Mouse (Mus musculus): Measurements from ENCODE around the gene Epb42. TPM values are rescaled to one million over a fixed set of nuclear protein-coding genes. Genes with fewer than 3 reads are reported as not detected.
"Not testable (repeated sequence)": the region's sequence is repeated elsewhere in the genome, so short reads cannot be mapped to it uniquely, and the experiment has no call there.

Epb42 gene
- polyA plus RNA-seq, 1 experiment from 2014 or later: 0.32 TPM

DNA sequence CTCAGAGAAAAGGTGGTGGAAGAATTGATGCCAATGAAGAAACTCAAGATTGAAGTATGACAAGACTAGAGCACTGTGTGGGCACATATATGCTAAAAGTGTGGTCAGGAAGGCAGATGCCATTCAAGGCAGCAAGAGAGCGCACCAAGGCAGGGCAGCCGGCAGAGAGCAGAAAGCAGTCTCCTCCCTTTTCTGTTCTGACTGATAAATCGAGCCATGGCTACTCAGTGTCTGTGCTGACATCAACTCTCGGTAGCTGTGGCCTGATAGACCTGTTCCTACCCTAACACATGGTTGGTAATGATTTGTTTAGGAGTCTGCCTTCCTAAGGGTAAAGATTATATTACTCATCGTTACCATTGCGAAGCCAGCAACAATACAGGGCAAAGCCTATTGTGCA lies 19.0 kb upstream of the Epb42 start:
- Histone ChIP-seq H3K4me1 (ENCODE audit: control insufficient read depth, insufficient read depth, low read length) (no peaks in the 10 kb centered on the region), H3K27ac (replicated peaks; ENCODE audit: low read depth, low read length) (no peak overlapping the region), H3K9me3 (ENCODE audit: control insufficient read depth, low read length) (no peaks in the 10 kb centered on the region), H3K4me2 (ENCODE audit: low read length) (no peak overlapping the region), H3K36me3 (ENCODE audit: control insufficient read depth, insufficient read depth, low read length) (no peaks in the 10 kb centered on the region), H3K4me3 (replicated peaks; ENCODE audit: low read depth, low read length) (no peak overlapping the region), H3K9ac (replicated peaks; ENCODE audit: low read length) (no peak overlapping the region), H3K27me3 (ENCODE audit: control insufficient read depth, insufficient read depth, low read length) (no peaks in the 10 kb centered on the region)
- no peak for DNase-seq
- WGBS: 91% methylated on average over 6 of the region's 6 CpGs
- no peak for ATAC-seq (ENCODE audit: low FRiP score, low TSS enrichment)

DNA sequence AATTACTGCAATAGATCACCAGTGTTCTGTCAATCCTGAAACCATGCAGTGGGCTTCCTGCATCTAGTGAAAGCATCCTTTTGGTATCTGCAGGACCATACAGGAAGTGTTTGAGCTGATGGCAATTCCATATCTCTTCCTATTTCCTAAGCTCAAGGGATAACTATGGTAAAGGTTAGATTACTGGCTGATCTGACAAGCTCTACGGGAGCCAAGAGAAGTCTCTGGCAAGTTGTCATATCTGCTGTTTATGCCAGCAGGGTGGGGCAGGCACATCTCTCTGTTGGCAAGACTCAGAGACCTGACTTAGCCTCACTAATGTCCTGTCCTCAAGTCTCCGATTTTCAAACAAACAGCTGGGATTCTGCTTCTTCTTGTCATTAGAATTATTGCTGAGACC lies 17.2 kb upstream of the Epb42 start:
- Histone ChIP-seq H3K4me3 (replicated peaks; ENCODE audit: low read depth, low read length) (no peak overlapping the region), H3K9ac (replicated peaks; ENCODE audit: low read length) (no peak overlapping the region), H3K27me3 (ENCODE audit: control insufficient read depth, insufficient read depth, low read length) (no peaks in the 10 kb centered on the region), H3K4me1 (ENCODE audit: control insufficient read depth, insufficient read depth, low read length) (no peaks in the 10 kb centered on the region), H3K36me3 (ENCODE audit: control insufficient read depth, insufficient read depth, low read length) (no peaks in the 10 kb centered on the region), H3K4me2 (ENCODE audit: low read length) (no peak overlapping the region), H3K27ac (replicated peaks; ENCODE audit: low read depth, low read length) (no peak overlapping the region), H3K9me3 (ENCODE audit: control insufficient read depth, low read length) (no peaks in the 10 kb centered on the region)
- WGBS: 79% methylated on average over 2 of the region's 2 CpGs
- no peak for ATAC-seq (ENCODE audit: low FRiP score, low TSS enrichment)
- DNase-seq: no peak

DNA sequence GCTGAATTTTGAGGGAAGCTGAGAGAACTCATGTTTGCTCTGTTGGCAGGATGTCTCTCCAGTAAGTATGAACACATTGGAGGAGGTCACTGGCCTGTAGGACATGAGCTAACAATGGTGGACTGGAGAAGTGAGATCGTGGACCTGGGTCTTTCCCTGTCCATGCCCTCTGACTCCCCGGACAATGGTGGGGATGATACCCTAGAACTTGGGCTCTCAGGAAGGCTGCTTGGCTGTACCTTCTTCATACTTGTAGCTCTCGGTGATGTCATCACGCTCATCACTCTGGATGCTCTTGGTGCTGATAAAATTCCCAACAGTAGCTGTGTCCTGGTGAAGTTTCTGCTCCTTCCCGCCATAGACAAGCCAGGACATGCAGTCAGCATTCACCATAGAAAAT lies 15.3 kb upstream of the Epb42 start:
- H3K27me3 ChIP-seq (ENCODE audit: control insufficient read depth, insufficient read depth, low read length): no peaks in the 10 kb centered on the region
- ATAC-seq (ENCODE audit: low FRiP score, low TSS enrichment): no peak
- DNase-seq: no peak
- 90% methylated on average over 5 of the region's 5 CpGs for WGBS
- no peaks in the 10 kb centered on the region for H3K4me1 ChIP-seq (ENCODE audit: control insufficient read depth, insufficient read depth, low read length)
- no peaks in the 10 kb centered on the region for H3K9me3 ChIP-seq (ENCODE audit: control insufficient read depth, low read length)
- no peaks in the 10 kb centered on the region for H3K36me3 ChIP-seq (ENCODE audit: control insufficient read depth, insufficient read depth, low read length)
- no peak overlapping the region for H3K4me3 ChIP-seq (replicated peaks; ENCODE audit: low read depth, low read length)
- no peak overlapping the region for H3K27ac ChIP-seq (replicated peaks; ENCODE audit: low read depth, low read length)
- no peak overlapping the region for H3K4me2 ChIP-seq (ENCODE audit: low read length)
- no peak overlapping the region for H3K9ac ChIP-seq (replicated peaks; ENCODE audit: low read length)

DNA sequence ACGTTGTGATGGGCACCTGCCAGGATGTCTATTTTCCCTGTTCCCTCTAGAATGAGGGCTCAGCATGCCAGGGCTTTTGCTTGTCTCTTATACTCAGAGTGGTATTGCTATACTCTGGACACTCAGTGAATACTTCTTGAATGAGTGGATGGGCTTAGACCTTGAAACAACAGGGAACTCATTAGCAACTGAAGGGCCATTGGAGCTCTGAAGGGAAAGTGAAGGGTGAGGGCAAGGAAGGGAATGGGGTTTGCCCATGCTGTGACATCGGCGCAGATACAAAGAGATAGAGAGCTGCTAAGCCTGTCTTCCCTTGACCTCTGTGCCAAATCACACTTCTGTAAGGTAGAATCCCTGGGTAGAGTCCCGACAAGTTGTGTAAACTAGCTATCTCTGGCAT lies 8.8 kb upstream of the Epb42 start:
- ATAC-seq (ENCODE audit: low FRiP score, low TSS enrichment): no peak
- Histone ChIP-seq H3K27ac (replicated peaks; ENCODE audit: low read depth, low read length) (no peak overlapping the region), H3K36me3 (ENCODE audit: control insufficient read depth, insufficient read depth, low read length) (no peaks in the 10 kb centered on the region), H3K9me3 (ENCODE audit: control insufficient read depth, low read length) (no peaks in the 10 kb centered on the region), H3K4me1 (ENCODE audit: control insufficient read depth, insufficient read depth, low read length) (no peaks in the 10 kb centered on the region), H3K9ac (replicated peaks; ENCODE audit: low read length) (no peak overlapping the region), H3K4me3 (replicated peaks; ENCODE audit: low read depth, low read length) (no peak overlapping the region), H3K27me3 (ENCODE audit: control insufficient read depth, insufficient read depth, low read length) (no peaks in the 10 kb centered on the region), H3K4me2 (ENCODE audit: low read length) (no peak overlapping the region)
- DNase-seq: no peak
- WGBS: 79% methylated on average over 4 of the region's 4 CpGs

DNA sequence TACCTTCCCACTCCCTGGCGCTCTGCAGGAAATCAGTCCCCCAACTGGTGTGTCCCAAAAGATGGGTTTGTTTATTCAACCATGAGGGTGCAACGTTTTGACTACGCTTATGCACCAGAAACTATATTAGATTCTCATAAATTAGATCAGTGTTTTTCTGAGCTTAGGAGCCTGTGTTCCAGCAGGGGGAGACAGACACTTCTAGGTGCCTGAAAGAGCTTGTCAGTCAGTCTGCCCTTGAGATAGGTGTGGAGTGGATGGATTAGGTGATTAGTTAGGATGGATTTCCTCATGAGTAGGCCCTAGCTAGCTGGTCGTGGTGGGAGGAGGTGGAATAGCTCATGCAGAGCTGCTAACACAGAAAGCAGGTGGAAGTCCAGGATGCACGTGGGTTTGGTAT lies 4.2 kb upstream of the Epb42 start:
- no peak overlapping the region for H3K27ac ChIP-seq (replicated peaks; ENCODE audit: low read depth, low read length)
- ATAC-seq (ENCODE audit: low FRiP score, low TSS enrichment) (no peak), DNase-seq (peak; percentile 65)
- no peaks in the 10 kb centered on the region for H3K9me3 ChIP-seq (ENCODE audit: control insufficient read depth, low read length)
- no peak overlapping the region for H3K4me2 ChIP-seq (ENCODE audit: low read length)
- H3K4me3 ChIP-seq (replicated peaks; ENCODE audit: low read depth, low read length): no peak overlapping the region
- no peaks in the 10 kb centered on the region for H3K4me1 ChIP-seq (ENCODE audit: control insufficient read depth, insufficient read depth, low read length)
- H3K36me3 ChIP-seq (ENCODE audit: control insufficient read depth, insufficient read depth, low read length): no peaks in the 10 kb centered on the region
- no peaks in the 10 kb centered on the region for H3K27me3 ChIP-seq (ENCODE audit: control insufficient read depth, insufficient read depth, low read length)
- 51% methylated on average over 5 of the region's 5 CpGs for WGBS
- H3K9ac ChIP-seq (replicated peaks; ENCODE audit: low read length): no peak overlapping the region

DNA sequence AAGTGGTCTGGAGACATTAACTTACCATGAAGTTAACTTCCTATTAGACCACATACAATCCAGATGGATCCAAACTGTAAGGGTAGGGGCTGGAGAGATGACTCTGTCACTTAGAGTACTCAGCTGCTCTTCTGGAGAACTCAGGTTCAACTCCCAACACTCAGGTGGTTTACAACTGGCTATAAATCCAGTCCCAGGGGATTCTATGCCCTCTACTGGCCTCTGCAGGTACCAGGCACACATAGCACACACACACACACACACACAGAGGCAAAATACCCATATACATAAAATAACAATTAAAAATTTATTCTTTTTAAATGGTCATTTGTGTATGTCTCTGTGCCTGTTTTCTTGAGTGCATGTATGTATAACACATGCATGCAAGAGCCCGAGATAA lies 2.5 kb upstream of the Epb42 start:
- WGBS: 98% methylated on average over 1 of the region's 1 CpGs
- H3K4me1 ChIP-seq (ENCODE audit: control insufficient read depth, insufficient read depth, low read length): no peaks in the 10 kb centered on the region
- no peak overlapping the region for H3K4me2 ChIP-seq (ENCODE audit: low read length)
- no peak overlapping the region for H3K4me3 ChIP-seq (replicated peaks; ENCODE audit: low read depth, low read length)
- DNase-seq (no peak), ATAC-seq (ENCODE audit: low FRiP score, low TSS enrichment) (no peak)
- no peak overlapping the region for H3K9ac ChIP-seq (replicated peaks; ENCODE audit: low read length)
- H3K27me3 ChIP-seq (ENCODE audit: control insufficient read depth, insufficient read depth, low read length): no peaks in the 10 kb centered on the region
- H3K36me3 ChIP-seq (ENCODE audit: control insufficient read depth, insufficient read depth, low read length): no peaks in the 10 kb centered on the region
- H3K27ac ChIP-seq (replicated peaks; ENCODE audit: low read depth, low read length): no peak overlapping the region
- H3K9me3 ChIP-seq (ENCODE audit: control insufficient read depth, low read length): no peaks in the 10 kb centered on the region

DNA sequence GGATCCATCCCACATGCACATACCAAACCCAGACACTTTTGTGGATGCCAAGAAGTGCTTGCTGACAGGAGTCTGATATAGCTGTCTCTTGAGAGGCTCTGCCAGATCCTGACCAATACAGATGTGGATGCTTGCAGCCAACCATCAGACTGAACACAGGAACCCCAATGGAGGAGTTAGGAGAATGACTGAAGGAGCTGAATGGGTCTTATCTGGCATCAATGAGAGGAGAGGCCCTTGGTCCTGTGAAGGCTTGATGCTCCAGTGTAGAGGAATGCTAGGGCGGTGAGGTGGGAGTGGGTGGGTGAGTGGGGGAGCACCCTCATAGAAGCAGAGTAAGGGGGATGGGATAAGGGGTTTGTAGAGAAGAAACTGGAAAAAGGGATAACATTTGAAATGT lies 2.0 kb upstream of the Epb42 start:
- 90% methylated on average over 1 of the region's 1 CpGs for WGBS
- not testable (repeated sequence) for H3K36me3 ChIP-seq (ENCODE audit: control insufficient read depth, insufficient read depth, low read length); ATAC-seq (ENCODE audit: low FRiP score, low TSS enrichment); H3K27me3 ChIP-seq (ENCODE audit: control insufficient read depth, insufficient read depth, low read length); H3K4me1 ChIP-seq (ENCODE audit: control insufficient read depth, insufficient read depth, low read length); H3K4me2 ChIP-seq (ENCODE audit: low read length); DNase-seq; H3K4me3 ChIP-seq (replicated peaks; ENCODE audit: low read depth, low read length); H3K27ac ChIP-seq (replicated peaks; ENCODE audit: low read depth, low read length); H3K9me3 ChIP-seq (ENCODE audit: control insufficient read depth, low read length); H3K9ac ChIP-seq (replicated peaks; ENCODE audit: low read length)

DNA sequence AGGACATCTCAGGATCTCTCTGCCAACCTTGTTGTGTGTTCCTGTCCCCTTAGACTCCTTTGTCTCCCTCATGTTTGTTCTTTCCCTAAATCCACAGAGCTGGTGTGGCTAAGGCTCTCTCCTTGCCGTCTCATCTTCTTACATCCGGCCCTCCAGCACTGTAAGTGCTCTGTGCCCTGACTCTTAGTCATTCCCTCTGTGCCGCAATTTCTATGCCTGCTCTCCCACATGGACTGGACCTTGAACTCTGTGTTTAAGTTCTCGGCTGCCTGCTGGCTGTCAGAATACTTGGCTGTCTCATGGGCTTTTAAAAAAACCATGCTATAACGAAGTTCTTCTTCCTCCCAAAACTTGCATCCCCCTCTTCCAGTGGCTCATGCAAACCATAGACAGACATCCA lies 14.0 kb downstream of the Epb42 start:
- no peak for DNase-seq
- ATAC-seq (ENCODE audit: low FRiP score, low TSS enrichment): no peak
- Histone ChIP-seq H3K36me3 (ENCODE audit: control insufficient read depth, insufficient read depth, low read length) (peaks cover 1% of the 10 kb centered on the region), H3K27me3 (ENCODE audit: control insufficient read depth, insufficient read depth, low read length) (no peaks in the 10 kb centered on the region), H3K9ac (replicated peaks; ENCODE audit: low read length) (no peak overlapping the region), H3K4me3 (replicated peaks; ENCODE audit: low read depth, low read length) (no peak overlapping the region), H3K4me2 (ENCODE audit: low read length) (no peak overlapping the region), H3K9me3 (ENCODE audit: control insufficient read depth, low read length) (no peaks in the 10 kb centered on the region), H3K27ac (replicated peaks; ENCODE audit: low read depth, low read length) (no peak overlapping the region), H3K4me1 (ENCODE audit: control insufficient read depth, insufficient read depth, low read length) (no peaks in the 10 kb centered on the region)
- 75% methylated on average over 5 of the region's 5 CpGs for WGBS

DNA sequence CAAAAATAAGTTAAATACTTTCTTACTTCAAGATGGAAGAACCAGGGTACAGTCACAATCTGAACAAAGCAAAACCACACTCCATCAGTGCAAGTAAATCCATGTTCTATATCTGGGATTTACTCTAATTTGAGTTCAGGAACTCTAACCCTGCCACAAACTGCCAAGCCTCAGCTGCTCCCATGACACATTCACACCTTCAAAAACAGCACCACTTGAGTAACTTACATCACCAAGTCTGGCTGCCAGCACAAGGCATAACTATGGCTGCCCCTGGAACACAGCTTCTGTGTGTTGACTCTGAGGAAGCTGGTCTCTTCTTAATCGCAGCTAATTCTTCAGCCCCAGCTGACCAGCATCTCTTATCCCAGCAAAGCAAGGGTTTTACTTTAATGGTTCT lies 19.7 kb downstream of the Epb42 start:
- Histone ChIP-seq H3K4me2 (ENCODE audit: low read length) (no peak overlapping the region), H3K36me3 (ENCODE audit: control insufficient read depth, insufficient read depth, low read length) (peaks cover 48% of the 10 kb centered on the region), H3K4me3 (replicated peaks; ENCODE audit: low read depth, low read length) (no peak overlapping the region), H3K9ac (replicated peaks; ENCODE audit: low read length) (no peak overlapping the region), H3K9me3 (ENCODE audit: control insufficient read depth, low read length) (no peaks in the 10 kb centered on the region), H3K27ac (replicated peaks; ENCODE audit: low read depth, low read length) (no peak overlapping the region), H3K27me3 (ENCODE audit: control insufficient read depth, insufficient read depth, low read length) (no peaks in the 10 kb centered on the region), H3K4me1 (ENCODE audit: control insufficient read depth, insufficient read depth, low read length) (no peaks in the 10 kb centered on the region)
- 97% methylated on average over 1 of the region's 1 CpGs for WGBS
- ATAC-seq (ENCODE audit: low FRiP score, low TSS enrichment): no peak
- no peak for DNase-seq

All from midbrain, embryonic 14.5 days (tissue).